ENCODE assay signal across 24 mouse cellular contexts in genomic region chr12:117422315-117422978, GRCm38 (mm10).
"Had no signal": no experiment of that assay in that cellular context is flagged by ENCODE, and none has a peak within 500 bp of the region (broad histone marks: within the 10 kb centered on the region; RNA-seq: fewer than 3 reads in every experiment).

No protein-coding gene starts in this region.

- H3K27me3 ChIP-seq: limb, embryonic 13.5 days; liver, embryonic 12.5 days; liver, embryonic 15.5 days; midbrain, embryonic 13.5 days; neural tube, embryonic 13.5 days; stomach, embryonic 15.5 days had no signal

- H3K4me3 ChIP-seq: layer of hippocampus, adult 2 months; limb, embryonic 10.5 days; limb, embryonic 13.5 days; liver, embryonic 12.5 days; liver, embryonic 15.5 days; midbrain, embryonic 13.5 days; myocyte; neural tube, embryonic 13.5 days; stomach, embryonic 15.5 days had no signal

- H3K9ac ChIP-seq: limb, embryonic 13.5 days; liver, embryonic 12.5 days; liver, embryonic 15.5 days; midbrain, embryonic 13.5 days; neural tube, embryonic 13.5 days; stomach, embryonic 15.5 days had no signal

- H3K27ac ChIP-seq: layer of hippocampus, adult 2 months; limb, embryonic 10.5 days; limb, embryonic 13.5 days; liver, embryonic 12.5 days; liver, embryonic 15.5 days; macrophage; midbrain, embryonic 13.5 days; neural tube, embryonic 13.5 days; stomach, embryonic 15.5 days had no signal

- DNase-seq: kidney, adult 18-20 months; kidney, adult 9 months; kidney, postnatal 10 days; layer of hippocampus, adult 9-11 months; liver; retina, postnatal 1 day; right cerebral cortex, postnatal 25 days; spleen, adult 18-20 months; thymus, adult 2 months; thymus, postnatal 14 days; thymus, postnatal 4 days had no signal

- H3K36me3 ChIP-seq: limb, embryonic 10.5 days; limb, embryonic 13.5 days; liver, embryonic 12.5 days; liver, embryonic 15.5 days; midbrain, embryonic 13.5 days; neural tube, embryonic 13.5 days; stomach, embryonic 15.5 days had no signal

- H3K4me2 ChIP-seq: limb, embryonic 13.5 days; liver, embryonic 12.5 days; liver, embryonic 15.5 days; midbrain, embryonic 13.5 days; neural tube, embryonic 13.5 days; stomach, embryonic 15.5 days had no signal

- H3K4me1 ChIP-seq: limb, embryonic 10.5 days; limb, embryonic 13.5 days; liver, embryonic 12.5 days; liver, embryonic 15.5 days; midbrain, embryonic 13.5 days; stomach, embryonic 15.5 days had no signal

- H3K9me3 ChIP-seq: limb, embryonic 10.5 days; limb, embryonic 13.5 days; liver, embryonic 12.5 days; liver, embryonic 15.5 days; midbrain, embryonic 13.5 days; neural tube, embryonic 13.5 days; stomach, embryonic 15.5 days had no signal

- ATAC-seq: inflammation-experienced regulatory T-cells, adult 6 months; intestine, embryonic 16.5 days; liver, embryonic 12.5 days; midbrain, embryonic 13.5 days; midbrain, embryonic 16.5 days had no signal
